Mouse (Mus musculus) erythroblast, embryonic 14.5 days (primary cell): ENCODE data around the gene Krt15. TPM values are rescaled to one million over a fixed set of nuclear protein-coding genes. Genes with fewer than 3 reads are reported as not detected.

Experiments used
- H3K27me3 ChIP-seq: 2 replicates; pipeline ENCODE4 v1.6.1; 2012; ENCODE audit warnings: inconsistent platforms; ENCODE audit not compliant: control insufficient read depth
- H3K36me3 ChIP-seq: 2 replicates; pipeline ENCODE4 v1.6.1; 2012; ENCODE audit warnings: mild to moderate bottlenecking, inconsistent platforms; ENCODE audit not compliant: control insufficient read depth
- H3K4me1 ChIP-seq: 2 replicates; pipeline ENCODE4 v1.6.1; 2012; ENCODE audit warnings: inconsistent platforms; ENCODE audit not compliant: control insufficient read depth
- H3K4me3 ChIP-seq: replicated peaks from 2 replicates; pipeline ENCODE3; 2012; ENCODE audit warnings: moderate library complexity, mild to moderate bottlenecking, inconsistent platforms
- H3K9me3 ChIP-seq: 2 replicates; pipeline ENCODE4 v1.6.1; 2012; ENCODE audit warnings: low read length, inconsistent platforms, mixed read lengths; ENCODE audit not compliant: control insufficient read depth
- GATA1 ChIP-seq: IDR thresholded peaks from 2 replicates; pipeline ENCODE4 v1.6.1; 2012; ENCODE audit warnings: low read length, inconsistent platforms, mixed read lengths
- TAL1 ChIP-seq: IDR thresholded peaks from 3 replicates; pipeline ENCODE4 v1.6.1; 2012; ENCODE audit warnings: low read length, inconsistent platforms, mixed read lengths
- polyA plus RNA-seq: library from polyadenylated mRNA; stranded (reverse); fragments of >175 nt; gene quantifications from 2 replicates; pipeline ENCODE4 v1.2.3, GENCODE M21; 2012

Krt15 gene
- polyA plus RNA-seq, 1 experiment = 0.29 TPM

DNA sequence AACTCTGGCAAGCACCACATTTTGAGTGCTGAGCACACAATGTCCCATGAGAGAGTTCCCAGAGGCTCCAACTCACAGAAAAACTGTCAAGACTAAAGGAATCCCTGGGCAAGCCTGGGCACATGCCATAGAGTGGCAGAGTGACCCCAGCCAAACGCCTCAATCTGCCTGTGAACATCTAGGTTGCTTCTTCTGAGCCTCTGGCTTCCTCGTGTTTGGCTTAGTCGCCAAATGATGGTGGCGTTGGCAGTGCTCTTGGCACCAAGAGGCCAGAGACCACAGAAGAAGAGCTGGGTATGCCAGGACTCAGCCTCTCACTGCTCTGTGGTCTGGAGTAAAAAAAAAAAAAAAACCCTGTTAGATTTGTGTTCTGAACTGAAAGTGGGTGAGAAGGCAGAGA lies 35.3 kb downstream of the Krt15 start:
- Histone ChIP-seq H3K36me3 (no peaks in the 10 kb centered on the region), H3K9me3 (no peaks in the 10 kb centered on the region), H3K27me3 (no peaks in the 10 kb centered on the region), H3K4me3 (no peak overlapping the region), H3K4me1 (no peaks in the 10 kb centered on the region)
- TF ChIP-seq GATA1 (no peak), TAL1 (no peak)

DNA sequence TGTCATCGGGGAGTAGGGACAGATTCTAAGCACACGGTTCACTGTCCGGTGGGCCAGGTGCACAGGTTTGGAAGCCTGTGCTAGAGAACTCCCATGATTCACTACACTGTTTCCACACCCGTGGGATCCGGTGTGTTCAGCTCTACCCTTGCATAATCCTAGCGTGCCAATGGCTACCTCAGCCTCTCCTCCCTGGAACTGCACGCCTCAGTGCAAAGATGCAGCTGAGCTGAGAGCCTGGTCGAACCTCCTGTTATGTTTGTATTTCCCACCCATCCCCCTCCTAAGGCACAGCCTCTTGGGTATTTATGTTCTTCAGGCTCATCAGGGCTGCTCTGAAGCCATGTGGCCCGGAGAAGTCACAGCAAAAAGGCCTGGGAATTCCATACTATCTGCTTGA lies 37.9 kb downstream of the Krt15 start:
- no peak overlapping the region for H3K4me3 ChIP-seq
- no peak for TF ChIP-seq TAL1
- no peak for TF ChIP-seq GATA1
- H3K36me3 ChIP-seq = no peaks in the 10 kb centered on the region
- H3K9me3 ChIP-seq = no peaks in the 10 kb centered on the region
- H3K27me3 ChIP-seq = no peaks in the 10 kb centered on the region
- no peaks in the 10 kb centered on the region for H3K4me1 ChIP-seq

DNA sequence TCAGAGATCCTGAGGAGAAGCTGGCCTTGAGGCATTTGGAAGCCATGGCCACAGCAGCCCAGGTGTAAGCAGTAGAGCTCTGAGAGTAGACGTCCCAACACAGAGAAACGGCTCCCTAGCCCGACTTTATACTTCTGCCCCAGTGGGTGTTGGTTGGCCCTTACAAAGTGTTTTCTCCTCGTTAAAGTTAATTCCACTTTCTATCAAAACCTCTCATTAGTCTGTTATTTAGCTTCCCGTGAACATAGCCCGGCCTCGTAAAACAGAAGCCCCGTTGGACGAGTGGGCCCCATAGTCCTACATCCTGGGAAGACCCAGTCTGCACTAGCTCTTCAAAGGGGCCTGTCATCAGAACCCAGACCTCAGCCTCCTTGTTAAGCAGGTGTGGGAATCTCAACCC lies 39.6 kb downstream of the Krt15 start, which contains the start of gene Krt35:
Krt35 (minus strand) TSS at position 101 of the 400 bp plus-strand sequence.
- no peak within 1 kb of the TSS for H3K4me3 ChIP-seq
- H3K36me3 ChIP-seq = no peaks in the 10 kb centered on the region
- H3K9me3 ChIP-seq = no peaks in the 10 kb centered on the region

DNA sequence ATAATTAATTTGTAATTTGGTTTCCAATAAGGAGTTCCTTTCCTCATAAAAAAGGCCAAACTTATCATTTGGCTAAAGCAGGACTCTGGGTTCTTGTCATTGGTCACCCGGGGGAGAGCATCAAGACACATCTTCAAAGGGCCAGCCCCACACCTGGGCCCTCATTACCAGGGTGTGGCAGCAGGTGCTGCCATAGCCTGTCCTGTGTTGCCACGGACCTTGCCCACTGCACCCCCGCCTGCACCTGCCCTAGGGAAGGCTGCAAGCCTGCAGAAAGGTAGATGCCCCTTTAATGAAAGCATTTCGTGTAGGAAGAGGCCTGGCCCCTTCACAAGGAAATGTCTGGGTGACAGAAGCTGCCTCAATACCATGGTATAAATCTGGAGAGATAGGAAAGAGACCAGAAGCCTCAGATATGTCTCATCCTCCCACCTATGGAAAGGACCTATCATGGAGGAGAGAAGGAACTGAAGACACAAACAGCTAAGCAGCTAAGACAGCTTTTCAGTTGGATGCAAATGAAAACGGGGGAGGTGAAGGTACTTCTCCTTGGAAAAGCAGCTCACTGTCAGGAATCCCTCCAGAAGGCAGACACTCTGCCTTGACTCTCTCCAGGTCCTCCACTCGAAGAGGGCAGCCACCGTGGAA lies 47.2 kb downstream of the Krt15 start:
- H3K9me3 ChIP-seq = peaks cover 4% of the 10 kb centered on the region; the same call in 1 of the 2 replicates
- no peaks in the 10 kb centered on the region for H3K36me3 ChIP-seq
- H3K27me3 ChIP-seq = no peaks in the 10 kb centered on the region
- TF ChIP-seq TAL1 (no peak), GATA1 (no peak)
- no peaks in the 10 kb centered on the region for H3K4me1 ChIP-seq
- no peak overlapping the region for H3K4me3 ChIP-seq

More for the DNA sequence above, 39.6 kb downstream of the Krt15 start, which contains the start of gene Krt35:
- Histone ChIP-seq H3K4me1 (no peaks in the 10 kb centered on the region), H3K27me3 (no peaks in the 10 kb centered on the region)
- TF ChIP-seq GATA1 (no peak), TAL1 (no peak)

DNA sequence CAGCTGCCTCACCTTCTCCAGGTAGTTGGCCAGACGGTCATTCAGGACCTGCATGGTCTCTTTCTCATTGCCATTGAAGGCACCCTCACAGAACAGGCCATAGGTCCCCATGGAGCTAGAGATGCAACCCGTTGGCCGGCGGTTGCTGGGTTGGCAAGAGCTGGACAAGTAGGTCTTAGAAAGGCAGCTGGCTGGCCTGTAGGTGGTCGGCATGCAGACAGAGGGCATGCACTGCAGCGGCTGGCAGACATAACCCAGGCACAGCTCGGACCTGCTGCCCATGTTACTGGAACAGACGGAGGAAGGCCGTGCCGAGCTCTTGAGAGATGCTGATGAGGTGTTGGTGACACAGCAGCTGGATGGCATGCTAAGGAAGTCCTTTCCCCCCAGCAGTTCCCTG lies 47.9 kb downstream of the Krt15 start, which contains the start of gene Krt32:
Krt32 (minus strand) TSS at position 366 of the 400 bp plus-strand sequence.
- Histone ChIP-seq H3K9me3 (peaks cover 4% of the 10 kb centered on the region; the same call in 1 of the 2 replicates), H3K4me3 (no peak within 1 kb of the TSS), H3K27me3 (no peaks in the 10 kb centered on the region), H3K4me1 (no peaks in the 10 kb centered on the region), H3K36me3 (no peaks in the 10 kb centered on the region)
- TF ChIP-seq TAL1 = no peak
- TF ChIP-seq GATA1 = no peak

Other genes starting within 250 kb of the Krt15 start
- not detected in 2 replicates for gene Krtap31-1, start 228.0 kb downstream of the Krt15 start, polyA plus RNA-seq
- not detected in 2 replicates for gene Gm11565, start 221.2 kb downstream of the Krt15 start, polyA plus RNA-seq
- gene Krtap31-2, start 199.6 kb downstream of the Krt15 start, polyA plus RNA-seq = not detected in 2 replicates
- not detected in 2 replicates for gene Krtap9-5, start 187.5 kb downstream of the Krt15 start, polyA plus RNA-seq
- gene Krtap29-1, start 156.9 kb downstream of the Krt15 start, polyA plus RNA-seq = not detected in 2 replicates
- not detected in 2 replicates for gene Krtap16-1, start 149.3 kb downstream of the Krt15 start, polyA plus RNA-seq
- not detected in 2 replicates for gene Krtap17-1, start 141.9 kb downstream of the Krt15 start, polyA plus RNA-seq
- not detected in 2 replicates for gene Krt33a, start 119.7 kb downstream of the Krt15 start, polyA plus RNA-seq
- gene Krt33b, start 106.1 kb downstream of the Krt15 start, polyA plus RNA-seq = not detected in 2 replicates
- not detected in 2 replicates for gene Krt34, start 94.4 kb downstream of the Krt15 start, polyA plus RNA-seq
- not detected in 2 replicates for gene Krt31, start 85.4 kb downstream of the Krt15 start, polyA plus RNA-seq
- gene Krt32, start 47.7 kb downstream of the Krt15 start, polyA plus RNA-seq = not detected in 2 replicates
- not detected in 2 replicates for gene Krt35, start 39.7 kb downstream of the Krt15 start, polyA plus RNA-seq
- gene Krt36, start 30.3 kb downstream of the Krt15 start, polyA plus RNA-seq = not detected in 2 replicates
- not detected in 2 replicates for gene Krt13, start 14.4 kb downstream of the Krt15 start, polyA plus RNA-seq
- not detected in 2 replicates for gene Krt19, start 12.7 kb upstream of the Krt15 start, polyA plus RNA-seq
- gene Krt9, start 57.3 kb upstream of the Krt15 start, polyA plus RNA-seq = not detected in 2 replicates
- 0.06 and 0.07 TPM in 2 replicates for gene Krt14, start 71.6 kb upstream of the Krt15 start, polyA plus RNA-seq
- gene Krt16, start 113.0 kb upstream of the Krt15 start, polyA plus RNA-seq = not detected in 2 replicates
- gene Krt17, start 125.1 kb upstream of the Krt15 start, polyA plus RNA-seq = 0.03 and 0.04 TPM in 2 replicates
- gene Krt42, start 133.9 kb upstream of the Krt15 start, polyA plus RNA-seq = 0.04 TPM in 1 of 2 replicates, not detected in the other
- gene Eif1, start 184.0 kb upstream of the Krt15 start, polyA plus RNA-seq = 151 and 186 TPM in 2 replicates
- 0.09 and 0.11 TPM in 2 replicates for gene Gast, start 198.5 kb upstream of the Krt15 start, polyA plus RNA-seq
- 0.03 TPM in 1 of 2 replicates, not detected in the other for gene Hap1, start 220.2 kb upstream of the Krt15 start, polyA plus RNA-seq